Mouse (Mus musculus) E14TG2a.4 (cell line): ENCODE data around the gene Pik3r1.
A peak's percentile ranks its signal among the peaks of the same experiment; 100 is the strongest.

Experiments
- H3K27me3 ChIP-seq: 2 replicates; pipeline ENCODE4 v1.6.1; 2014; ENCODE audit warnings: low read length, control low read depth; ENCODE audit not compliant: insufficient read depth
- H3K36me3 ChIP-seq: 2 replicates; pipeline ENCODE4 v1.6.1; 2014; ENCODE audit warnings: low read length, control low read depth; ENCODE audit not compliant: insufficient read depth
- H3K4me1 ChIP-seq: replicated peaks from 2 replicates; pipeline ENCODE4 v1.6.1; 2014; ENCODE audit warnings: low read depth, low read length, control low read depth
- H3K4me3 ChIP-seq: replicated peaks from 2 replicates; pipeline ENCODE4 v1.5.1; 2014; ENCODE audit warnings: mild to moderate bottlenecking, low read length
- H3K9me3 ChIP-seq: 2 replicates; pipeline ENCODE4 v1.6.1; 2014; ENCODE audit warnings: low read length, control low read depth
- CTCF ChIP-seq: conservative IDR thresholded peaks from 2 replicates; pipeline ENCODE4 v1.5.1; 2014; ENCODE audit warnings: low read length
- NANOG ChIP-seq: IDR thresholded peaks from 2 replicates; pipeline ENCODE4 v1.6.1; 2014; ENCODE audit warnings: borderline replicate concordance, low read length, mixed read lengths
- POU5F1 ChIP-seq: IDR thresholded peaks from 2 replicates; pipeline ENCODE4 v1.6.1; 2014; ENCODE audit warnings: low read length, borderline replicate concordance

Gene Pik3r1

GRCm38 (mm10) chr13:101693967-101694495 is 74.0 kb downstream of the Pik3r1 start:
- TF ChIP-seq POU5F1: no peak
- H3K4me3 ChIP-seq: peak overlapping the region; percentile 79
- peaks cover 8% of the 10 kb centered on the region for H3K27me3 ChIP-seq
- peaks cover 40% of the 10 kb centered on the region for H3K4me1 ChIP-seq
- no peaks in the 10 kb centered on the region for H3K9me3 ChIP-seq
- no peaks in the 10 kb centered on the region for H3K36me3 ChIP-seq

- 0 out of 2 replicates have a peak, but pooled peaks cover 5% of the 10 kb centered on the region for H3K36me3 ChIP-seq
- peaks cover 31% of the 10 kb centered on the region for H3K4me1 ChIP-seq
- H3K9me3 ChIP-seq: no peaks in the 10 kb centered on the region
- peaks cover 8% of the 10 kb centered on the region for H3K27me3 ChIP-seq
- TF ChIP-seq NANOG (no peak), POU5F1 (no peak), CTCF (no peak)
- no peak overlapping the region for H3K4me3 ChIP-seq
Measured at GRCm38 (mm10) chr13:101692866-101693691, 74.9 kb downstream of the Pik3r1 start.

- Histone ChIP-seq H3K9me3 (no peaks in the 10 kb centered on the region), H3K4me3 (no peak overlapping the region), H3K4me1 (peaks cover 24% of the 10 kb centered on the region), H3K36me3 (peaks cover 10% of the 10 kb centered on the region), H3K27me3 (peaks cover 8% of the 10 kb centered on the region)
- TF ChIP-seq CTCF (no peak), POU5F1 (no peak), NANOG (no peak)
Measured at GRCm38 (mm10) chr13:101692239-101692784, 75.7 kb downstream of the Pik3r1 start.

- no peak for TF ChIP-seq CTCF
- no peak for TF ChIP-seq POU5F1
- TF ChIP-seq NANOG: no peak
- Histone ChIP-seq H3K4me1 (peaks cover 21% of the 10 kb centered on the region), H3K36me3 (peaks cover 16% of the 10 kb centered on the region), H3K9me3 (0 out of 2 replicates have a peak, but pooled peaks cover 3% of the 10 kb centered on the region), H3K4me3 (no peak overlapping the region), H3K27me3 (peaks cover 8% of the 10 kb centered on the region)
Measured at GRCm38 (mm10) chr13:101691669-101692068, 76.3 kb downstream of the Pik3r1 start.

- Histone ChIP-seq H3K9me3 (peaks cover 6% of the 10 kb centered on the region; the same call in 1 of the 2 replicates), H3K4me1 (peaks cover 21% of the 10 kb centered on the region), H3K36me3 (peaks cover 22% of the 10 kb centered on the region), H3K4me3 (no peak overlapping the region), H3K27me3 (peaks cover 8% of the 10 kb centered on the region)
- TF ChIP-seq NANOG (no peak), POU5F1 (no peak), CTCF (no peak)
Measured at GRCm38 (mm10) chr13:101690911-101691655, 76.9 kb downstream of the Pik3r1 start.

GRCm38 (mm10) chr13:101690167-101690566 is 77.8 kb downstream of the Pik3r1 start:
- peaks cover 14% of the 10 kb centered on the region for H3K9me3 ChIP-seq
- H3K27me3 ChIP-seq: peaks cover 5% of the 10 kb centered on the region
- TF ChIP-seq NANOG (no peak), POU5F1 (no peak), CTCF (no peak)
- peaks cover 31% of the 10 kb centered on the region for H3K36me3 ChIP-seq
- H3K4me3 ChIP-seq: no peak overlapping the region
- peaks cover 17% of the 10 kb centered on the region for H3K4me1 ChIP-seq

- TF ChIP-seq POU5F1 (no peak), CTCF (no peak), NANOG (no peak)
- Histone ChIP-seq H3K36me3 (peaks cover 56% of the 10 kb centered on the region), H3K4me3 (no peak overlapping the region), H3K4me1 (no peaks in the 10 kb centered on the region), H3K27me3 (no peaks in the 10 kb centered on the region), H3K9me3 (peaks cover 37% of the 10 kb centered on the region)
Measured at GRCm38 (mm10) chr13:101686256-101686655, 81.8 kb downstream of the Pik3r1 start.

GRCm38 (mm10) chr13:101684706-101685105 is 83.3 kb downstream of the Pik3r1 start:
- no peaks in the 10 kb centered on the region for H3K4me1 ChIP-seq
- TF ChIP-seq NANOG (no peak), CTCF (no peak), POU5F1 (no peak)
- no peaks in the 10 kb centered on the region for H3K27me3 ChIP-seq
- H3K9me3 ChIP-seq: peaks cover 37% of the 10 kb centered on the region
- peaks cover 56% of the 10 kb centered on the region for H3K36me3 ChIP-seq
- no peak overlapping the region for H3K4me3 ChIP-seq
